Mouse (Mus musculus) olfactory bulb, adult 2 months (tissue): ENCODE measurements around the gene Gsg1l.

ENCODE experiments used
- CTCF ChIP-seq: fragments of 200-500 bp; IDR thresholded peaks from 2 replicates; pipeline ENCODE4 v1.5.1; 2012; ENCODE audit warnings: low read depth, mild to moderate bottlenecking, low read length, moderate library complexity; ENCODE audit not compliant: insufficient read depth
- POLR2A ChIP-seq: fragments of 200-500 bp; IDR thresholded peaks from 2 replicates; pipeline ENCODE4 v1.6.1; 2012; ENCODE audit warnings: mild to moderate bottlenecking, low read depth, low read length, moderate library complexity; ENCODE audit not compliant: insufficient read depth

GRCm38 (mm10) chr7:125931602-125932001, 150.6 kb downstream of the Gsg1l start:
- no peak for TF ChIP-seq CTCF
- TF ChIP-seq POLR2A = no peak
